Comparison of ENCODE assay signal across 11 mouse cellular contexts in the genomic region with DNA sequence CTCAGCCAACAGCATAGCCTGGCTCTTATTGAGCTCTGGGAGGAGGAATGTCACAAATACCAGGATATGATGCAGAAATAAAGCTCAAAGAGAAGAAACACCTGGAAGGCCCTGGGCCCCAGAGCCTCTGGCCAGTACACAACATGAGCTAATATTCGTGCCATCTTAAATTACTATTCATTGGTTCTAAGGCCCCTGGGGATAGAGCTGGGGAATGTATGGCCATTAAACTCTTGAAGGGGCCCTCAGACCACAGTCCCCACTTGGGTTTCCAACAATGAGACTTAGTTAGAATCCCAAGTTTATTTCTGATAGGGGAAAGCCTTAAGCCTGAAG.
DNase-seq lines count a peak whose midpoint lies in the region; ATAC-seq and TF ChIP-seq lines count a peak whose summit lies in the region.
"Had no signal": no experiment of that assay in that cellular context is flagged by ENCODE, and none has a peak within 500 bp of the region (broad histone marks: within the 10 kb centered on the region; RNA-seq: fewer than 3 reads in every experiment).

No protein-coding gene starts in this region.

- H3K27ac ChIP-seq in kidney, embryonic 14.5 days (ENCODE audit: low read depth, low read length): peak overlapping the region; percentile 9; the same call in 1 of the 2 replicates
- H3K27ac ChIP-seq in stomach, embryonic 14.5 days (ENCODE audit: low read length): peak overlapping the region; percentile 29; the same call in 1 of the 2 replicates
- no peak overlapping the region for H3K27ac ChIP-seq in stomach, postnatal 0 days (replicated peaks)
- H3K27ac ChIP-seq in limb, embryonic 12.5 days: peak overlapping the region; percentile 89
- H3K27ac ChIP-seq: forebrain, embryonic 12.5 days had no signal

- no peaks in the 10 kb centered on the region for H3K36me3 ChIP-seq in kidney, embryonic 14.5 days (ENCODE audit: control insufficient read depth, insufficient read depth, low read length)
- H3K36me3 ChIP-seq in stomach, embryonic 14.5 days (ENCODE audit: control insufficient read depth, insufficient read depth, low read length): no peaks in the 10 kb centered on the region
- H3K36me3 ChIP-seq in stomach, postnatal 0 days (ENCODE audit: control insufficient read depth, insufficient read depth, low read length): no peaks in the 10 kb centered on the region
- peaks cover 1% of the 10 kb centered on the region; the same call in 1 of the 2 replicates for H3K36me3 ChIP-seq in limb, embryonic 12.5 days
- H3K36me3 ChIP-seq: forebrain, embryonic 12.5 days had no signal

- H3K9ac ChIP-seq in kidney, embryonic 14.5 days (ENCODE audit: low read depth, low read length): no peak overlapping the region
- no peak overlapping the region for H3K9ac ChIP-seq in stomach, embryonic 14.5 days (replicated peaks; ENCODE audit: low read depth, low read length)
- no peak overlapping the region for H3K9ac ChIP-seq in stomach, postnatal 0 days (ENCODE audit: low read length)
- no peak overlapping the region for H3K9ac ChIP-seq in limb, embryonic 12.5 days (replicated peaks)
- H3K9ac ChIP-seq: forebrain, embryonic 12.5 days had no signal

- TF ChIP-seq CTCF in stomach, postnatal 0 days (IDR thresholded peaks at IDR 0.05; ENCODE audit: low read depth): no peak

- DNase-seq in kidney, adult 9 months: no peak
- DNase-seq in stomach, postnatal 0 days (ENCODE audit: low spot score): no peak
- DNase-seq in left cerebral cortex, postnatal 4 days: no peak
- DNase-seq in spleen, postnatal 4 days (ENCODE audit: low spot score in 2 of 2): no peak
- DNase-seq: layer of hippocampus, adult 9-11 months; right cerebral cortex, adult 18-20 months had no signal

- 42% methylated on average over 1 of the region's 1 CpGs for WGBS in kidney, embryonic 14.5 days
- WGBS in stomach, embryonic 14.5 days: 44% methylated on average over 1 of the region's 1 CpGs
- WGBS in stomach, postnatal 0 days: 56% methylated on average over 1 of the region's 1 CpGs
- 9% methylated on average over 1 of the region's 1 CpGs for WGBS in limb, embryonic 12.5 days

- no peak overlapping the region for H3K4me3 ChIP-seq in kidney, embryonic 14.5 days (ENCODE audit: low read length)
- H3K4me3 ChIP-seq in stomach, embryonic 14.5 days (ENCODE audit: low read depth, low read length): no peak overlapping the region
- no peak overlapping the region for H3K4me3 ChIP-seq in stomach, postnatal 0 days (ENCODE audit: low read depth, low read length)
- H3K4me3 ChIP-seq in limb, embryonic 12.5 days (replicated peaks): no peak overlapping the region
- H3K4me3 ChIP-seq: forebrain, embryonic 12.5 days had no signal

- no peak for TF ChIP-seq EP300 in stomach, postnatal 0 days (optimal IDR thresholded peaks at IDR 0.05)

- no peak overlapping the region for H3K4me2 ChIP-seq in kidney, embryonic 14.5 days (replicated peaks; ENCODE audit: low read depth, low read length)
- no peak overlapping the region for H3K4me2 ChIP-seq in stomach, embryonic 14.5 days (replicated peaks; ENCODE audit: low read depth, low read length)
- H3K4me2 ChIP-seq in stomach, postnatal 0 days (replicated peaks; ENCODE audit: low read depth): no peak overlapping the region
- H3K4me2 ChIP-seq in limb, embryonic 12.5 days: peak overlapping the region; percentile 38
- H3K4me2 ChIP-seq: forebrain, embryonic 12.5 days; heart, embryonic 11.5 days had no signal

- H3K4me1 ChIP-seq in kidney, embryonic 14.5 days (ENCODE audit: control insufficient read depth, insufficient read depth, low read length): peaks cover 31% of the 10 kb centered on the region
- peaks cover 33% of the 10 kb centered on the region for H3K4me1 ChIP-seq in stomach, embryonic 14.5 days (ENCODE audit: control insufficient read depth, insufficient read depth, low read length)
- peaks cover 3% of the 10 kb centered on the region; the same call in 1 of the 2 replicates for H3K4me1 ChIP-seq in stomach, postnatal 0 days (replicated peaks; ENCODE audit: control insufficient read depth, insufficient read depth)
- H3K4me1 ChIP-seq in limb, embryonic 12.5 days (replicated peaks): peaks cover 74% of the 10 kb centered on the region

- H3K9me3 ChIP-seq in kidney, embryonic 14.5 days (ENCODE audit: control insufficient read depth, low read length): 0 out of 2 replicates have a peak, but pooled peaks cover 1% of the 10 kb centered on the region
- H3K9me3 ChIP-seq in stomach, embryonic 14.5 days (ENCODE audit: control insufficient read depth, low read depth, low read length): no peaks in the 10 kb centered on the region
- H3K9me3 ChIP-seq in stomach, postnatal 0 days (ENCODE audit: control insufficient read depth, low read length): no peaks in the 10 kb centered on the region
- 0 out of 2 replicates have a peak, but pooled peaks cover under 1% of the 10 kb centered on the region for H3K9me3 ChIP-seq in limb, embryonic 12.5 days
- H3K9me3 ChIP-seq: forebrain, embryonic 12.5 days had no signal

- intact Hi-C loops in left cerebral cortex, postnatal 4 days (cut with DNase I): no loop called here

- no peak; the same call in 1 of the 2 replicates for ATAC-seq in kidney, embryonic 14.5 days (ENCODE audit: low FRiP score, low TSS enrichment)
- no peak for ATAC-seq in stomach, embryonic 14.5 days (ENCODE audit: insufficient number of reproducible peaks, insufficient read depth, low FRiP score, low read depth)
- ATAC-seq in stomach, postnatal 0 days (ENCODE audit: low FRiP score, low TSS enrichment): no peak
- no peak; the same call in 1 of the 2 replicates for ATAC-seq in limb, embryonic 12.5 days (ENCODE audit: insufficient number of reproducible peaks, insufficient read depth, low FRiP score, low TSS enrichment, low read depth)

- no peaks in the 10 kb centered on the region for H3K27me3 ChIP-seq in kidney, embryonic 14.5 days (ENCODE audit: control insufficient read depth, insufficient read depth, low read length)
- H3K27me3 ChIP-seq in stomach, embryonic 14.5 days (ENCODE audit: control insufficient read depth, insufficient read depth, low read length): no peaks in the 10 kb centered on the region
- no peaks in the 10 kb centered on the region for H3K27me3 ChIP-seq in stomach, postnatal 0 days (ENCODE audit: control insufficient read depth, insufficient read depth, low read length)
- no peaks in the 10 kb centered on the region for H3K27me3 ChIP-seq in limb, embryonic 12.5 days
